Mouse (Mus musculus) Patski (cell line): Measurements from ENCODE around the gene Dguok. TPM values are rescaled to one million over a fixed set of nuclear protein-coding genes. Genes with fewer than 3 reads are reported as not detected.

Experiments used
- ATAC-seq: fragments of 100-300 bp; one replicate; pipeline ENCODE4 v1.8.0; 2021
- CTCF ChIA-PET: fragments of 350-600 bp; sonication (Branson Sonifier 250); formaldehyde crosslinking; loops from one replicate; lab custom pipeline; 2022; ENCODE audit warnings: inconsistent platforms; lab: Charles Lee
- POLR2A ChIA-PET: fragments of 350-600 bp; sonication (Branson Sonifier 250); formaldehyde crosslinking; loops from one replicate; lab custom pipeline; 2022; ENCODE audit warnings: antibody characterized with exemption, inconsistent platforms; lab: Charles Lee
- DNase-seq: peaks from one replicate; pipeline ENCODE4 v3.0.0-alpha.2; 2011; ENCODE audit warnings: low read depth, low spot score
- H3K27me3 ChIP-seq: fragments of 371-371 bp; one replicate; pipeline ENCODE4 v1.5.1; 2021
- CTCF ChIP-seq: fragments of 100-300 bp; IDR thresholded peaks from one replicate; pipeline ENCODE4 v1.5.1; 2021
- in situ Hi-C: fragments of 300-500 bp; cut with MboI; formaldehyde crosslinking; loops from 3 replicates; pipeline ENCODE4 v1.11.1; 2018; ENCODE audit warnings: low pct_unique_long_range_greater_than_20kb, mixed read lengths
- polyA plus RNA-seq: library from polyadenylated mRNA; unstranded; gene quantifications from one replicate; pipeline ENCODE4 v1.2.3, GENCODE M21; 2021

Dguok gene
- polyA plus RNA-seq, 1 experiment from 2014 or later = 42.2 TPM

- in situ Hi-C loops = no loop called here
- ChIA-PET CTCF (no interaction called here), POLR2A (no interaction called here)
- H3K27me3 ChIP-seq = no peaks in the 10 kb centered on the region
- DNase-seq (no peak), ATAC-seq (no peak)
- TF ChIP-seq CTCF = no peak
Observed at GRCm38 (mm10) chr6:83445796-83446195, 61.0 kb downstream of the Dguok start.

- TF ChIP-seq CTCF = no peak
- no peak for DNase-seq
- no peaks in the 10 kb centered on the region for H3K27me3 ChIP-seq
- peak; percentile 44 for ATAC-seq
- ChIA-PET POLR2A (interaction anchor here (1.1 kb wide), 1 partner anchor 31 kb away, joined by 3 read pairs; no protein-coding TSS in a partner anchor), CTCF (interaction anchor here (1.4 kb wide), 2 partner anchors 31 to 67 kb away, joined by 3 read pairs; no protein-coding TSS in a partner anchor)
- in situ Hi-C loops = no loop called here
Observed at GRCm38 (mm10) chr6:83443441-83444340, 63.1 kb downstream of the Dguok start.

- in situ Hi-C loops = no loop called here
- no peak for DNase-seq
- no peaks in the 10 kb centered on the region for H3K27me3 ChIP-seq
- CTCF ChIA-PET = interaction anchor here (1.6 kb wide), 1 partner anchor 67 kb away, joined by 4 read pairs; no protein-coding TSS in a partner anchor
- no peak for TF ChIP-seq CTCF
- no peak for ATAC-seq
- POLR2A ChIA-PET = interaction anchor here (1.1 to 1.3 kb wide), 2 partner anchors 30 to 61 kb away, joined by 3 to 5 read pairs; no protein-coding TSS in a partner anchor
Observed at GRCm38 (mm10) chr6:83442639-83443038, 64.1 kb downstream of the Dguok start.

- POLR2A ChIA-PET = interaction anchor here (0.6 to 1.3 kb wide), 4 partner anchors 15 to 1948 kb away, joined by 3 to 5 read pairs (median 4); no protein-coding TSS in a partner anchor
- in situ Hi-C loops = no loop called here
- ATAC-seq (peak; percentile 80), DNase-seq (no peak)
- no peaks in the 10 kb centered on the region for H3K27me3 ChIP-seq
- TF ChIP-seq CTCF = no peak
- CTCF ChIA-PET = interaction anchor here (1.2 to 1.6 kb wide), 2 partner anchors 13 to 68 kb away, joined by 3 to 4 read pairs; no protein-coding TSS in a partner anchor
Observed at GRCm38 (mm10) chr6:83441259-83442061, 65.3 kb downstream of the Dguok start.

GRCm38 (mm10) chr6:83440510-83441258, 66.1 kb downstream of the Dguok start:
- ChIA-PET CTCF (interaction anchor here (1.2 kb wide), 1 partner anchor 12 kb away, joined by 3 read pairs; no protein-coding TSS in a partner anchor), POLR2A (interaction anchor here (1.0 to 1.3 kb wide), 2 partner anchors 14 to 132 kb away, joined by 3 to 4 read pairs; partner anchors contain the start of gene Stambp)
- ATAC-seq (no peak), DNase-seq (no peak)
- no peaks in the 10 kb centered on the region for H3K27me3 ChIP-seq
- TF ChIP-seq CTCF = no peak
- in situ Hi-C loops = no loop called here

GRCm38 (mm10) chr6:83440197-83440509, 66.6 kb downstream of the Dguok start:
- POLR2A ChIA-PET = interaction anchor here (1.0 to 1.3 kb wide), 2 partner anchors 14 to 132 kb away, joined by 3 to 4 read pairs; partner anchors contain the start of gene Stambp
- in situ Hi-C loops = no loop called here
- no peak for TF ChIP-seq CTCF
- CTCF ChIA-PET = no interaction called here
- H3K27me3 ChIP-seq = no peaks in the 10 kb centered on the region
- no peak for DNase-seq
- no peak for ATAC-seq

- CTCF ChIA-PET = interaction anchor here (0.8 to 1.7 kb wide), 3 partner anchors 10 to 61 kb away, joined by 3 to 4 read pairs (median 4); no protein-coding TSS in a partner anchor
- DNase-seq (no peak), ATAC-seq (no peak)
- POLR2A ChIA-PET = interaction anchor here (0.7 to 1.3 kb wide), 4 partner anchors 16 to 133 kb away, joined by 3 to 4 read pairs (median 4); partner anchors contain the start of genes Dguok and Stambp
- H3K27me3 ChIP-seq = no peaks in the 10 kb centered on the region
- no peak for TF ChIP-seq CTCF
- in situ Hi-C loops = no loop called here
Observed at GRCm38 (mm10) chr6:83439781-83440180, 67.0 kb downstream of the Dguok start.

- in situ Hi-C loops = no loop called here
- ChIA-PET POLR2A (interaction anchor here (0.6 to 1.5 kb wide), 6 partner anchors 17 to 1423 kb away, joined by 3 to 6 read pairs (median 4); partner anchors contain the start of genes Dguok and Stambp), CTCF (interaction anchor here (0.8 to 1.7 kb wide), 3 partner anchors 9 to 62 kb away, joined by 3 to 4 read pairs (median 4); no protein-coding TSS in a partner anchor)
- H3K27me3 ChIP-seq = no peaks in the 10 kb centered on the region
- DNase-seq (no peak), ATAC-seq (no peak)
- no peak for TF ChIP-seq CTCF
Observed at GRCm38 (mm10) chr6:83439119-83439767, 67.5 kb downstream of the Dguok start.

GRCm38 (mm10) chr6:83438584-83438983, 68.2 kb downstream of the Dguok start:
- H3K27me3 ChIP-seq = no peaks in the 10 kb centered on the region
- ChIA-PET POLR2A (interaction anchor here (0.6 to 1.5 kb wide), 3 partner anchors 17 to 1423 kb away, joined by 4 to 6 read pairs (median 4); no protein-coding TSS in a partner anchor), CTCF (interaction anchor here (1.3 to 1.7 kb wide), 2 partner anchors 9 to 63 kb away, joined by 4 read pairs; no protein-coding TSS in a partner anchor)
- in situ Hi-C loops = no loop called here
- ATAC-seq (no peak), DNase-seq (no peak)
- no peak for TF ChIP-seq CTCF
